Mouse (Mus musculus): ENCODE results near the gene Nelfcd.
A peak's percentile ranks its signal among the peaks of the same experiment; 100 is the strongest.

The Nelfcd gene

DNA sequence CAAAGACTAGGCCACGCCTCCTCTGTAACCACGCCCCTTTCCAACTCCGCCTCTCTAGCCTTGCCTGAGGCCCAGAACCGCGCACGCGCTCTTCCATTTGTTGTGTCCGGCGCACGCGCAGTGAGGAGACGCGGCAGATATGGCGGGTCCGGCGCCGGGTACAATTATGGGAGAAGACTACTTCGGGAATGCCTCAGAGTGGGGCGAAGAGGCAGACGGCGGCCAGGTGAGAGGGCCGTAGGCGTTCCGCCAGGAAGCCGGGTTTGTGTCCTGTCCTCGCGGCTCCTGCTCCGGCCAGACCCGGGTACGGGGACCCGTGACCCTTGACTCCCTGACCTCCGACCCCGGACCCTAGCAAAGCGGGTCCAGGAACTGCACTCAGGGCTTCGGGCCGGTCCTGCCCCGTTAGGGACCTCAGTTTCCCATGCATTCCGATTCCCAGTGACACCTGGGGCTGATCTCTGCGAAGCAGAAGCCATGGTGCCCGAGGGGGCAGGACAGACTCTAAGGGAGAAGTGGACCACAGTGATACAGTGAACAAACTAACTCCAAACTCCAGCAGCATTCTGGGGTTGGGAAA, at the start of gene Nelfcd:
Nelfcd (plus strand) TSS at position 74 of the 580 bp plus-strand sequence.
- peak; percentile 95 for DNase-seq (ENCODE audit: low spot score)

DNA sequence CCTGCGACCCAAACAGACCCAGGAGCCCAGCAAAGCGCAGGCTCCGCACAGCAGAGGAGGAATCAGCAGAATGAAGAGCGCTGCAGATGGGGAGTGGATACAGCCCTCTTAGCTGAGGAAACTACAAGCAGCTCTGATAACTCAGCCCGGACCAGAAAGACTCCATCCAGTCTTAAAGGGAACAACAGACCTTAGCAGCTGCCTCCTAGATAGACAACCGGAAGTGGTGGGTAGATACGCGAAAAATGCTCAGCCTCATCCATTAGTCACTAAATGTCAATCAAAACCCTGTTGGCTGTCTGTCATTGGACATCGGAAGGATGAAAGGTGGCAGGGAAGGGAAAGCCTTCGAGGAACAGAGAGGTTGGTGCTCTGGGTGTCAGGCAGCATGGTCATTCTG, 49.0 kb upstream of the Nelfcd start:
- DNase-seq (ENCODE audit: low spot score) = no peak

DNA sequence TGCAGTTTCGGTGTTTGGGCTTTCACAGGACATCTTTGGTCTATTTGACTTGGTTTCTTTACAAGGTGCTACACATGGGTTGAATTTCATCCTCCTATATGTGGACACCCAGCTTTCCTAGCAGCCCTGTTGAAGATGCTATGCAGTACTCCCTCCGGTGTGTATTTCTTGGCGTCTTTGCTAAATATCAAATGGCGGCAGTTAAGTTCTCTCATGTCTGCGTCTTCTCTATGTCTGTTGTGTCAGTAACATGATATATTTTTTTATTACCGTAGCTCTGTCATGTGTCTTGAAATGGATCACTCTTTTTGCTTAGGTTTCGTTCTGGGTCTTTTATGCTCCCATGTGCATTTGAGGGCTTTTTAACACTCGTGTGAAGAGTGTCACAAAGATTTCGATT, 34.6 kb upstream of the Nelfcd start:
- DNase-seq (ENCODE audit: low spot score) = no peak

DNA sequence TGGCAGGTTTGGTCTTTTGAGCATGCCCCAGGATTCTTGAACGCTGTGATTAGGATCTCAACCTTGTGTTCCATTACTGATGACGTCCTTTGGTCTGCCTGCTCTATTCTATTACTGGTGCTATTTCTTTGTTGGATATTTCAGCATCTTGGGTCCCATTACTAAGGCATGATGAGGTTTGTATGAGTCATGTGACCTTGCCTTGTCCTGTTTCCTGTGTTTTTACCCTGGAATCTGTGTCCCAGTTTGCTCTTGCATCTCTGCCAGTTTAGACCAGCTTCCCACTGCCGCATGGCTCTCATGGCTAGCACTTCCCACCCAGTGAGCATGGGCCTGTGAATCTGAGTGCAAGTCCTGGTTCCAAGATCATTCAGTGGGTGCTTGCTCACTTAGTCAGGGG, 23.7 kb upstream of the Nelfcd start:
- DNase-seq (ENCODE audit: low spot score) = no peak

DNA sequence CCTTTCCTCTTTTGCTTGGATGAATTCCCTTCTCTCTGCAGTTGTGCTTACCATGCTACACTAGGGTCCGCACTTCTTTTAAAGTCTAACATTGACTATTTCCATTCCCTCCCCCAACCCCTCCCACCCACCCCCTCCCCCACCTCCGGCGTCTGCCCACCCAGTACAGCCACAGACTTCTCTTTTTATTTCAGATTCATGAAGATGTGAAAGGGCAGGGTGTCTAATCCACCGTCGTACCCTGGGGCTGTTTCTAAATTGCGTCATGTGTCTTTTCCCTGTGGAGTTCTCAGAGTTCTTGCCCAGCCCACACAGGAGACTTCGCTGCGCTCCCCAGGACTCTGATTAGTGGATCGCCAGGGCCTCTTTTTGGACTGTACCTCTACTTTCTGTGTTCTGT, 23.1 kb upstream of the Nelfcd start:
- no peak for DNase-seq (ENCODE audit: low spot score)

DNA sequence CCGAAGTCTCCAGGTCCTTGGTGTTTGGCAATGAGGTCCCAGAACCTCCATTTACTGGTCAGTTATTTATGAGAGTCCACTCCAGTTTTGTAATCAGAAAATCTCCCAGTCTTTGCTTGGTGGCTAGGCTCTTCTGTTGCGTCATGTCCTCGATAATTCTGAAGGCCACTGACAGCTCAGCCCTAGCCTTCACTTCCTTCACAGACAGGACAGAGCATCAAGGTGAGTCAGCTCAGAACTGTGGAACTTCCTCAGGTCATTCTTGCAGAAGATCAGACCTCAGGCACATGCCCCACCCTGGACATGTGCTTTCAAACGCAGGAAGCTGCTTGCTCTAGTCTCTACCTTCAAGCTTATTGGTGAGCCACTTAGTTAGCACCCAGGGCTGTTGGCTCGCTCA, 22.2 kb upstream of the Nelfcd start:
- no peak for DNase-seq (ENCODE audit: low spot score)

DNA sequence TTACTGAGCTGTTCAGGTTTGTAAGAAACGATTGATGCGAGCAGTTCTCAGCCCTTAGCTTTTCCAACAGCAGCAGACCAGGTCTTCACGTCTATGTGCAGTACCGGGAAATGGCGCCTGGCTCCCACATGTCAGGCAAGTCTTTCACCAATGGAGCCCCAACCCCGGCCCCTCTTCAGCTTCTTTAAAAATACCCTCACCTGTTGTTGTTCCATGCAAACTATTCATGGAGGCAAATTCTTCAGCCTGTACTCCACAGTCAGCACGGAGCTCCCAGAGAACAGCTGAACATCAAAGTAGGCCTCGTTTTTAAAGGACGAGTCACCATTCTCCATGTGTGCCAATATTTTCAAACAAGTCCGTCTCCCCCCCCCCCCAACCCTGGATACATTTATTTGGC, 19.0 kb upstream of the Nelfcd start:
- no peak for DNase-seq (ENCODE audit: low spot score)

DNA sequence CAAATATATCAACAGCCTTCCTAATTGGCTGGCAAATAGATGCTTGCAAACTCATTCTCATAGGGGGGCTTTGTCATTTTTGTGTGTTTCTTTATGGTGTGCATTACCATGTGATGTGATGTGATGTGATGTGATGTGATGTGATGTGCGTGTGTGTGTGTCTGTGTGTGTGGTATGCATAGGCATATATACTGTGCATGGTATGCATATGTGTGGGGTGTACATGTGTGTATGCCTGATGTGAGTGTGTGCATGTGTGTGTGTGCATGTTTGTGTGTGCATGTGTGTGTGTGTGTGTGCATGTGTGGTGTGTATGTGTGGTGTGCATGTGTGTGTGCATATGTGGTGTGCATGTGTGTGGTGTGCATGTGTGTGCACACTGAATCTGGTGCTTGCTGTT, 18.5 kb upstream of the Nelfcd start:
- no peak for DNase-seq (ENCODE audit: low spot score)

DNA sequence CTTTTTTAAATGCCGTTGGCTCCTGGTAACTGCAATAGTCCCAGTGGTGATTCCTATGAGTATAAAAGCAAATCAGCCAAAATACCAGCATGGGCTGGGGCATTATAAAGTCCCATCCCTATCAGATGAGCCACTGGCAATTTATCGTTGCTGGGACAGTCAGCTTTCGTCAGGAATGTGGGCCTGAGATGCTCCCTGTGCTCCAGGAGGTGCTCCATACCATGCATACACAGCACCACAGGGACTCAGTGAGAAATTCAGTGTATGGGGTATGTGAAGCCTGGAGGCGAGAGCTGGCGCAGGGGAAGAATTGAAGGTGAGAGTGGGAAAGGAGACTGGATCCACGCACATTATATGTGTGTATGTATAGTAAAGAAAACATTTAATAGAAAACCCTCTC, 17.7 kb upstream of the Nelfcd start:
- no peak for DNase-seq (ENCODE audit: low spot score)

DNA sequence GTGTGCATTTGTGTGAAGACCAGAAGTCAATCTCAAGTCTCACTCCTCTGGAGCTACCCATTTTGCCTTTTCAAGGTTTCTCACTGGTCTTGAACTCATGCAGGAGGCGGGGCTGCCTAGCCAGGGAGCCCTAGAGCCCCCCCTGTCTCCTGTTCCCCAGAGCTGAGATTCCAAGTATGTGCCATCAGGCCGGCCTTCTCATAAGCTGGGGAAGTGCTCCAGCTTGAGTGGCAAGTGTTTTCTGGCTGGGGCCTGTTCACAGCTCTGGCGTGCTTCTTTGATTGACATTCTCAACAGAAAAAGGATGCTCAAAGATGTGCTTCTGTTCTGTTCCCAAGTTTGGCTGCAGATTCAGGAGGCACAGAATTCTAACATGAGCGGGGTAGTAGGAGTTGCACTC, 15.2 kb upstream of the Nelfcd start:
- DNase-seq (ENCODE audit: low spot score) = no peak

DNA sequence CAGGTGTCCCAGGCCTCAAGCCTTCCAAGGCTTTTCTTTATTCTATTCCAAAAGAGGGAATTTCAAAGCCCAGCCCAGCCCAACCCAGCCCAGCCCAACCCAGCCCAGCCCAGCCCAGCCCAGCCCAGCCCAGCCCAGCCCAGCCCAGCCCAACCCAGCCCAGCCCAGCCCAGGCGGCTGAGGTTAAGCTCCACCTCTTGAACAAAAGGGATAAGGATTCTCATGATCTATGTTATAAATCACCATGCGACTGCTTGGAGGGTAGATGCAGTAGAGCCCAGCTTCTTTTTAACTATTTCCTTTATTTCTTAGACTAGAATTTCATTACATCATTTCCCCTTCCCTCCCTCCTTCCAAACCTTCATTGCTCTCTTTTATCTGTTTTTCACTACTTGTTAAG, 5.4 kb upstream of the Nelfcd start:
- no peak for DNase-seq (ENCODE audit: low spot score)

DNA sequence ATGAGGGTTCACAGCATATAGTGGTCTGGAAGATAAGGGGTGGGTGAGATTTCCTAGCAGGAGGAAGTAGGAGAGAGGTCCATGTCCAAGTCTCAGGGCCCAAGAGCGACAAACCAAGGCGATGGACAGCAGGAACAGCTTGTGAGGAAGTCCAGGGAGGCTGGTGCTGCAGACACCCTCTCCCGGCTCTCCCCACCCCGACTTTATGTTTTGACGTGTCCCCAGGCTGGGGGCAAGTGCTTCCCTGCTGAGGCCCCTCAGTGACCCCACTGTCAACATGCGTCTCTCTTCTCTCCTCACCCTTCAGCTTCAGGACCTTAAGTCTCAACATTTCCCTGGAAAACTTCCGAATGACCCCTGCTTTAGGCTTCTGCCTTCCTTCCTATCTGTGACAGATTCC, 2.5 kb upstream of the Nelfcd start:
- no peak for DNase-seq (ENCODE audit: low spot score)

DNA sequence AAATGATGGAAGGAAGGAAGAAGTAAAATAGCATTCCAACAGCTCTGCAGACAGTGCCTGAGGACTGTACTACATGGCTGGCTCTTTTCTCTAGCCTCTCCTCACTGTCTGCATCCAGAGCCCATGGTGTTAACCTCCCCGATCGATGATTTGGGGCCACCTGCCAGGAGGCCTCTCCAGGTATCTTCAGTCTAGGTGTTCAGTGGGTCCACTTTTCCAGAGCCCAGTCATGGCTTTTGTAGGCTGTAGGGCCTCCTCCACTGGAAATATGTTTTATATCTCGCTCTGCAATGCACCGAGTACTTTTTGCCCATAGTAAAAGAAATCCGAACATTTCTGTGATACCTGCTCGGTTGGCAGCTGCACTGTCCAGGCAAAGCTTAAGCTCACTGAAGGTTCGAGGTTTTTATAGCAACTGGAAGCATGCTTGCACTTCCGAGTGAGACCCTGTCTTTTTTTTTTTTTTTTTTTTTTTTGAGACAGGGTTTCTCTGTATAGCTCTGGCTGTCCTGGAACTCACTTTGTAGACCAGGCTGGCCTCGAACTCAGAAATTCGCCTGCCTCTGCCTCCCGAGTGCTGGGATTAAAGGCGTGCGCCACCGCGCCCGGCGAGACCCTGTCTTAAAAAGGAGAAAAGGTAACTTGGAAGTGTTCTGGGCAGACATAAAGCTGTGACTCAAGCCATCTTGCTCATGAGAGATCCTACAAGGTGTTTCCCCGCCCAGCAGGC, 438 bp upstream of the Nelfcd start:
- no peak for DNase-seq (ENCODE audit: low spot score)

DNA sequence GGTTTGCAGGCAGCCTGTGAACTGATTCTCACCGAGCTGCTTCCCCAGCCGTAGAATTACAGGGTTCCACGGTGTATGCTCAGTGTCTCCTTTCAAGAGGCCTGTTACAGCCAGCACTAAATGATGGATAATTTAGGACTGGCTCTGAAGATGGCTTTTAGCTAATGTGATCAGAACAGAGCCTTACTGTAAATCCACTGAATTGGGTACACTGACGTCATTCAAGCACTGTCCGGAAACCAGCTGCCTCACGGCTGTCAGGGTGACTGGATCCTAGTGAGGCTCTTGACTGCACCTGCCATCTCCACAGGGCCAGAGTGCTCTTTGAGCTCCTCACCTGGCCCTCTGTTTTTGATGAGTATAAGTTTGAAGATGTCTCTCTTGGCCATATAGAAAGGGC, 5.5 kb downstream of the Nelfcd start:
- no peak for DNase-seq (ENCODE audit: low spot score)

DNA sequence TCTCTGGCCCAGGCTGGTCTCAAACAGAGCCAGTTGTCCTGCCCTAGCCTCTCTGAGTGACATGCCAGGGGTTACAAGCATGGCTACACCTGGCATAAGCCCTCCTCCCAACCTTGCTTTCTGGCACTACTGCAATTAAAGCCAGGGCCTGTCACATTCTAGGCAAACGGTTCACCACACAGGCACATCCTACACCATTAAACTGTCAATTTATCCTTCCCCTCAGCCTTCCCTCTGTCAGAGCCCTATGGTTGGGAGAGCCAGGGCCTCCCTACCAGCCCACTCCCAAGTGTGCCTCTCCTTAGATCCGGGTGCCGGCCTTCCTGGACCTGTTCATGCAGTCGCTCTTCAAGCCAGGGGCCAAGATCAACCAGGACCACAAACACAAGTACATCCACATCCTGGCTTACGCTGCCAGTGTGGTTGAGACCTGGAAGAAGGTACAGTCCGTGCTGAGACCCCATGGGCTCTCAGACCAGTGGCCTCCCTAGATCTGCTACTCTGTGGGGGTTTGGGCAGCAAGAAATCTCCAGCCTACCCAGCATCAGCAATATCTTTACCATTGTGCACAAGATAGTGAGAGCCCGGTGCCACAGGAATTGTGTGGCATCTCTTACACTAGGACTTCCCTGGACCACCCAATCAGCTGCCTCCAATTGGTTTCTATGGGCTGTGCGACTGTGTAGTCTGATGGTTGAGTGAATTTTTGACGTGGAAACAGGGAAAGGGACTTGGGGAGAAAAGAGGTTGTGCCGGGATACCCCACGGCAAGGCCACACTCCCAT, 8.9 kb downstream of the Nelfcd start:
- DNase-seq (ENCODE audit: low spot score) = no peak

DNA sequence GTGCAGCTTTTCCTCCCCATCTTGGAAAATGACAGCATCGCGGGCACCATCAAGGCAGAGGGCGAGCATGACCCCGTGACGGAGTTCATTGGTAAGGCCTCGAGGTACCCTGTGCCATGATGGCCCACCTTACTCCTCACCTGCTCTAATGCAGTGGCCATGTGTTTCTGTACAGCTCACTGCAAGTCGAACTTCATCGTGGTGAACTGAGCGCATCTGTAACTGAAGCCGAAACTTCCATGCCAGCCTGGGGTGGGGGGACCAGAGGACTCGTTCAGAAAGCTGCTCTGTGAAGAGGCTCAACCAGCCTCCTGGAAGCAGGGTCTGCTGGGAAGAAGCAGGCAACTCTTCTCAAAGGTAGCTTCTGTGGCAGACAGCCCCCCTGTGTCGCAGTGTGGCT, 11.3 kb downstream of the Nelfcd start:
- no peak for DNase-seq (ENCODE audit: low spot score)

DNA sequence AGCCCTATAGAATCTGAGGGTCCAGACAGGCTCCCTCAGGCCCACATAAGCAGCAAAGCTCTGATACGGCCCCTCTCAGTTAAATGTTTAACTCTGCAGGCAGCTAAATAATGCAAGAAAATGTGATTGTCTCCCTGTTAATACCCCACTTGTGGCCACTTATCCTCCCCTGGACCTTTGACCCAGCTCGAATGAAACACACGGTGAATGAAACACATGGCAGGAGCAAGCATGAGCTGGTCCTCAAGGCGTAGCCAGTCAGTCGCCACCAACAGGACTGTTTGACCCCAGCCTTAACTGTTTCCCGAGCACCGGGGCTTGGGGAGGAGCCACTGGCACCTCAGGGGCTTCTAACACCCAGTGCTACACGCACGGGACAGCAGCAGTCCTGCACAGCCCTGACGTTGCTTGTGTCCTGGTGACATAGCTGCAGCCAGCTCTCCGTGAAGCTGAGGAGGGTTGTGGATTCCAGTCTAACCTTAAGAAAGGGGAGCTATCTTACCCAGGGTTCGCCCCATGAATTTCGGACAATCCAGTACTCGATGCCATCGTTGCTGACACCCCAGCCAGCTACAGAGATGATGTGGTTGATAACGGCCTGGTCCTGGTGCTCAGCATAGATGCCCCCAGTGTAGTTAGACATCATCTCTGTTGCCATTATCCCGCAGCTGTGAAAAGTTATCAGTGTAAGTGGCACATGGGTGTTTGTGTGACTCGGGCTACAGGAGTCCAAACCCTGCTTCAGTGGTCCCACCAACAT, 12.7 kb downstream of the Nelfcd start:
- no peak for DNase-seq (ENCODE audit: low spot score)

DNA sequence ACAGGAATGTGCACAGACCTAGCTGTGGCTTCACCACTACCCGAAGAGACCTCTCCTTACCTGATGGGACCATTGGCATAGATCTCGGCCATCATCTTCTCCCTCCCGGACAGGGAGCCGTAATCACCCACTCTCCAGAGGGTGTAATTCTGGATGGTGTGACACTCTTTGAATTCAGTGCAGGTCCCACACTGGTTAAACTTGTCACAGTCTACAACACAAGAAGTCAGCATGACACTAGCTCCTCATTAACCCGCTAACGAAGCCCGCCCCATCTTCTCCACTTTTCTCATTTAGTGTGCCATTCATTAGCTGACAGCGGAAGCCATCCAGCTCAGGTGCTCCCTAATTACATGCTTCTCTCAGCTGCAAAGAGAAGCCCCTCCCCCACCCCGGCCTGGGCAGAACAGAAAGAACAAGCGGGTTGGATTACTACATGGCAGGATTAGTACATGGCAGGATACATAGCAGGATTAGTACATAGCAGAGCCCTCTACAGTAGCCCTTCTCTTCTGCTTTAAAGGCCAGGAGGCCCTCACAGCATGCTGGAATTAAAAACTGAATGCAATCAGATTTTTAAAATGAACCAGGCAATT, 13.5 kb downstream of the Nelfcd start:
- no peak for DNase-seq (ENCODE audit: low spot score)

DNA sequence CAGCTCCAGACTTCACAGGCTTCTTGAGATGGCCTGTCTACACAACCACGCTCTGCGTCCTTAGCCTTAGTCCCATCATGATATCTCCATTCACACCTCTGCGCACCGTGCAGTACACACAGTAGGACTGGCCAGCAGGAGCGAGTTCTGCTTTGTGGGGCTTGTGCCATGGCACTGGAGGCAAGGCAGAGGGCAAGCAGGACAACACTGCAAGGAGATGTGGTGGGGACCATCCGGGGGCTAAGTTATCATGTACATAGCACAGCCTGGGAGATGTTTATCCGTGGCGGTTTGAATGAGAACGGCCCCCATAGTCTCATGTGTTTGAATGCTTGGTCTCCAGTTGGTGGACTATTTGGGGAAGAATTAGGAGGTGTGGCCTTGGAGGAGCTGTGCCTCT, 19.3 kb downstream of the Nelfcd start:
- DNase-seq (ENCODE audit: low spot score) = no peak

DNA sequence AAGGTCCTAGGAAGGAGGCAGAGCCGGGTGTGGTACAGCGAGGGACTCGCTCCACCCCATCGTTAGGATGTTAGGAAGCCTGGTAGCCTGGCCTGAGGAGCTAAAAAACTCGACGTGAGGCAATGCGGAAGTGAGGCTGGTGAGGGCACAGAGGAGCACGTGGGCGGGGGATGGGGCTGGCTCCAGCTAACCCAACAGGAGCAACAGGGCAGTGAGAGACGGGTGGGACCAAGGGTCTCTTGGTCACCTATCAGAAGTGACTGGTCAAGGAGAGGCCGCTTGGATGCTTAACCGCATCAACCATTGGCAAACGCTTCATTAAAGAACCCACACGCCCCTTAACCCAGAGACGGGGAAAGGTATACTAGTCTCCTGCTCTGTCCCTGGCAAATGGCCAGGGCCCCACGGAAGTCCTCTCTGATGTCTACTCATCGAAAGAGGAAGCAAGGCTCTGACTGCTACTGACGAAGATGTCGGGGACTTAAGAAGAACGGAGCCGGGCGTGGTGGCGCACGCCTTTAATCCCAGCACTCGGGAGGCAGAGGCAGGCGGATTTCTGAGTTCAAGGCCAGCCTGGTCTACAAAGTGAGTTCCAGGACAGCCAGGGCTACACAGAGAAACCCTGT, 20.6 kb downstream of the Nelfcd start:
- no peak for DNase-seq (ENCODE audit: low spot score)

DNA sequence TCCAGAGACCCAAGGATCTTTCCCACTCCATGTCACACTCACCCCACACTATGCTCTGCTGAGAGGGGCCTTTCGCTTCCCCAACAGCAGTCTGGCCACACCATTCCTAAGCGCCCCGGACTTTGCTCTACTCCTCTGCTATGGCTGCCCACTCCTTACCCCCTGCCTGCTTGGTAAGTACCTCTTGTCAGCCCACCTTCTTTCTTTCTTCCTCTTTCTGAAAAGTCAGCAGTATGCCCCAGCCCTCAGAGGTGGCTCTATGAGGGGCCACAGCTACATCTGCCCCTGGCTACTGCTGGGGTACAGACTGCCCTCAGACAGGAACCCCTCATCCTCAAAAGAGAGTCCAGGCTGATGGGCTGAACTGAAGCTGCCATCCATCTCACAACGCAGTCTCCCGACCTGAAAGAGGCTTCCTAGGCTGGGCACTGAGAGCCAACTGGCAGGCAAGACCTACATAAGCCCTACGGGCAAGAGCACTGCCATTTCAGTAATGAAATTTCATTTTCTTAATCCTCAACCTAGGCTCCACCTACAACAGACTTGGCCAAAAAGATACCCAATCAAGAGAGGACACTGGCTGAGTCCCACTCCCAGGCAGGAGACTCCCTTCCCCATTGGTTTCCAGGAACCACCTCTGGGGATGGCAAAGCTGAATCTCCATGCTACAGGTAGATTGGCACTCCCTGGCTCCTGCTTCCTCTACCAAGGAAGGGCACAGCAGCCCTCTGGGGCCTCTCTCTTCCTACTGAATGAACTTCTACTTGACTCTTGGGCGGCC, 21.5 kb downstream of the Nelfcd start:
- DNase-seq (ENCODE audit: low spot score) = no peak
